Mouse (Mus musculus): ENCODE results near the gene Inmt. TPM values are rescaled to one million over a fixed set of nuclear protein-coding genes. Genes with fewer than 3 reads are reported as not detected.

The Inmt gene
- total and polyA plus RNA-seq, 2 experiments from 2014 or later, result 0.52 TPM; not detected in 1

DNA sequence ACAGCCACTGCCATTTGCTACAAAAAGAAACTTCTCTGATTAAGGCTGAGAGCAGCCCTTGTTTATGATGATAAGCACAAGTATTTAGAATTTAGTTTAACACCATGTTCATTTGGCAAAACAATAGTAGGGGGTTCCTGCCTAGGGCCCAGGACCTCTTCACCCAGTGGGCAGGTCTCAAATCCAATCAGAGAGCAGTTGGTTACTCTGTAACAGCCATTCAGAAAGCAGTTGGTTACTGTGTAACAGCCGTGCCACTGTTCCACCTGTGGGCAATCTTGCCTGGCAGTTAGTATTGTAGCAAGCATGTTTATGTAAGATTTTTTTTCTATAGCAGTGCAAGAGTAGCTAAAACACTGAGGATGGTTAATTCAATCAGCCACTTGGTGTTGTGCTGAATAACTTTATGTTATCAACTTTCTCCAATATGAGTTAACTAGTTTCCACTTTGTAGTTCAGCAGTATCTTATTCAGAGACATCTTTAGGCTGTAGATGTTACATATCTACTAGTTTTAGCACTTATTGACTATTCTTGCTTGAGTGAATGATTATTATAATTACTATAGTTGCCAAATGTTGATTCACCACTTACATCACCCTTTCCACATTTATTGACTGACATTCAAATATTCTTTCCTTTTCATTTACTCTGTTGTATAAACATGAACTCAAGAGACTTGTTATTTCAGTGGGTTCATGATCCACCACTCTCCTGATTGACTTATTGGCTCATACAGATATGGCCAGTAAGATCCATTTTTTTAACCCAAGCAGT lies 8.0 kb upstream of the Inmt start:
- Histone ChIP-seq H3K4me3 (ENCODE audit: low read length) (no peak overlapping the region), H3K9me3 (ENCODE audit: low read length) (no peaks in the 10 kb centered on the region)

GRCm38 (mm10) chr6:55179560-55179959 lies 4.7 kb upstream of the Inmt start:
- no peak for TF ChIP-seq CTCF (IDR thresholded peaks at IDR 0.05; ENCODE audit: low read depth)
- H3K36me3 ChIP-seq (ENCODE audit: insufficient read depth, low read length), result no peaks in the 10 kb centered on the region
- DNase-seq (ENCODE audit: low spot score), result no peak
- no peak overlapping the region for H3K9ac ChIP-seq (replicated peaks; ENCODE audit: low read length)
- no peak overlapping the region for H3K4me3 ChIP-seq (ENCODE audit: low read length)
- WGBS, result 75% methylated on average over 7 of the region's 7 CpGs
- no peak for ATAC-seq
- H3K4me1 ChIP-seq (ENCODE audit: insufficient read depth, low read length), result no peaks in the 10 kb centered on the region
- H3K4me2 ChIP-seq (ENCODE audit: low read depth, low read length), result no peak overlapping the region
- no peak overlapping the region for H3K27ac ChIP-seq
- H3K9me3 ChIP-seq (ENCODE audit: low read length), result no peaks in the 10 kb centered on the region
- no peaks in the 10 kb centered on the region for H3K27me3 ChIP-seq (ENCODE audit: insufficient read depth, low read length)

More for the DNA sequence above, 8.0 kb upstream of the Inmt start:
- 91% methylated on average over 1 of the region's 1 CpGs for WGBS
- H3K27me3 ChIP-seq (ENCODE audit: insufficient read depth, low read length), result no peaks in the 10 kb centered on the region
- no peak for ATAC-seq
- DNase-seq (ENCODE audit: low spot score), result no peak
- no peaks in the 10 kb centered on the region for H3K4me1 ChIP-seq (ENCODE audit: insufficient read depth, low read length)
- no peak overlapping the region for H3K4me2 ChIP-seq (ENCODE audit: low read depth, low read length)
- no peaks in the 10 kb centered on the region for H3K36me3 ChIP-seq (ENCODE audit: insufficient read depth, low read length)
- no peak overlapping the region for H3K9ac ChIP-seq (replicated peaks; ENCODE audit: low read length)
- no peak for TF ChIP-seq CTCF (IDR thresholded peaks at IDR 0.05; ENCODE audit: low read depth)
- no peak overlapping the region for H3K27ac ChIP-seq

GRCm38 (mm10) chr6:55177060-55177732 lies 2.4 kb upstream of the Inmt start:
- Histone ChIP-seq H3K27ac (no peak overlapping the region), H3K4me2 (ENCODE audit: low read depth, low read length) (no peak overlapping the region), H3K9me3 (ENCODE audit: low read length) (no peaks in the 10 kb centered on the region), H3K4me1 (ENCODE audit: insufficient read depth, low read length) (no peaks in the 10 kb centered on the region), H3K27me3 (ENCODE audit: insufficient read depth, low read length) (no peaks in the 10 kb centered on the region), H3K36me3 (ENCODE audit: insufficient read depth, low read length) (no peaks in the 10 kb centered on the region), H3K4me3 (ENCODE audit: low read length) (no peak overlapping the region), H3K9ac (replicated peaks; ENCODE audit: low read length) (no peak overlapping the region)
- peak; percentile 56 for TF ChIP-seq CTCF (IDR thresholded peaks at IDR 0.05; ENCODE audit: low read depth)
- 33% methylated on average over 12 of the region's 12 CpGs for WGBS
- DNase-seq (ENCODE audit: low spot score), result peak; percentile 64
- ATAC-seq, result 0 out of 2 replicates have a peak, but pooled peaks have one; percentile 41

DNA sequence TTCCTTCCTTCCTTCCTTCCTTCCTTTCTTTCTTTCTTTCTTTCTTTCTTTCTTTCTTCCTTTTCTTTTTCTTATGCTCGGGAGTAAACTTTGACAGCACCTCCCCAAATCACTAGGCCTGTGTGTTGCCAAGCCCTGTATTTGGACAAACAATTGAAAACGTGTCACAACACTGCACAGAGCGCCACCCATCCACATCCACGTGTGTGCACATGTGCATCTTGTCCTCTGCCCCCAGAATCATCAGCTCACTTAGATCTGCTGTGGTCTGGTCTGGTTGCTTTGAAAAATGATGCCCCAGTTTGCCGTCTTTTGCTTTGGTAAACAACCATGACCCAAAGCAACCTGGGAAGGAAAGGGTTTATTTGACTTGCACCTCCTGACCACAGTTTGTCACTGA lies 1.0 kb upstream of the Inmt start:
- Histone ChIP-seq H3K36me3 (ENCODE audit: insufficient read depth, low read length) (no peaks in the 10 kb centered on the region), H3K27ac (no peak overlapping the region), H3K9ac (replicated peaks; ENCODE audit: low read length) (no peak overlapping the region), H3K4me1 (ENCODE audit: insufficient read depth, low read length) (no peaks in the 10 kb centered on the region), H3K9me3 (ENCODE audit: low read length) (no peaks in the 10 kb centered on the region), H3K4me2 (ENCODE audit: low read depth, low read length) (no peak overlapping the region), H3K27me3 (ENCODE audit: insufficient read depth, low read length) (no peaks in the 10 kb centered on the region), H3K4me3 (ENCODE audit: low read length) (no peak overlapping the region)
- ATAC-seq (no peak), DNase-seq (ENCODE audit: low spot score) (no peak)
- TF ChIP-seq CTCF (IDR thresholded peaks at IDR 0.05; ENCODE audit: low read depth), result no peak
- WGBS, result 54% methylated on average over 5 of the region's 5 CpGs

- no peak overlapping the region for H3K4me3 ChIP-seq (ENCODE audit: low read length)
- 50% methylated on average over 2 of the region's 2 CpGs for WGBS
- DNase-seq (ENCODE audit: low spot score), result no peak
These were observed 613 bp upstream of the Inmt start for GRCm38 (mm10) chr6:55175456-55175855.

DNA sequence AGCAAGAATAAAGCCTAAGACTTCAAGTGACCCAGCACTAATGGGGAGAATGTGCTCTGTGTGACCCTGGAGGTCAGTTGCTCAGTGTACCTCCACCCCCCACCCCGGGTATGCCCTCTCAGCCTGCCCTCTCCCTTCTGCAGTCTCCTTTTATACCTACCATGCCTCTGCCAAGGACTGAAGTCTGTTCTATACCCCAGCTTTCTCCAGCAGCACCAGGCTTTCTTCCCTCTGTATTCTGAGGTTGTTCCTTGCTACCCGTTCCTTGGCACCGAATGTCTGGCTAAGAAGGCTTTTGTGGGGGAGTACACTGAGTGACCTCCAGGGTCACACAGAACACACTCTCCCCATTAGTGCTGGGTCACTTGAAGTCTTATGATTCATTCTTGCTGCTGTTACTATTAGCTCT lies 898 bp downstream of the Inmt start:
- H3K4me3 ChIP-seq (ENCODE audit: low read length), result no peak overlapping the region
- no peaks in the 10 kb centered on the region for H3K27me3 ChIP-seq (ENCODE audit: insufficient read depth, low read length)
- DNase-seq (ENCODE audit: low spot score) (no peak), ATAC-seq (0 out of 2 replicates have a peak, but pooled peaks have one; percentile 28)
- no peak for TF ChIP-seq CTCF (IDR thresholded peaks at IDR 0.05; ENCODE audit: low read depth)
- no peak overlapping the region for H3K4me2 ChIP-seq (ENCODE audit: low read depth, low read length)
- WGBS, result 16% methylated on average over 3 of the region's 3 CpGs
- H3K4me1 ChIP-seq (ENCODE audit: insufficient read depth, low read length), result no peaks in the 10 kb centered on the region
- H3K9me3 ChIP-seq (ENCODE audit: low read length), result no peaks in the 10 kb centered on the region
- H3K36me3 ChIP-seq (ENCODE audit: insufficient read depth, low read length), result no peaks in the 10 kb centered on the region
- no peak overlapping the region for H3K9ac ChIP-seq (replicated peaks; ENCODE audit: low read length)
- no peak overlapping the region for H3K27ac ChIP-seq

More at GRCm38 (mm10) chr6:55175456-55175855, 613 bp upstream of the Inmt start:
- Histone ChIP-seq H3K27ac (no peak overlapping the region), H3K9me3 (ENCODE audit: low read length) (no peaks in the 10 kb centered on the region), H3K4me1 (ENCODE audit: insufficient read depth, low read length) (no peaks in the 10 kb centered on the region), H3K9ac (replicated peaks; ENCODE audit: low read length) (no peak overlapping the region), H3K4me2 (ENCODE audit: low read depth, low read length) (no peak overlapping the region), H3K27me3 (ENCODE audit: insufficient read depth, low read length) (no peaks in the 10 kb centered on the region), H3K36me3 (ENCODE audit: insufficient read depth, low read length) (no peaks in the 10 kb centered on the region)
- no peak for ATAC-seq
- TF ChIP-seq CTCF (IDR thresholded peaks at IDR 0.05; ENCODE audit: low read depth), result no peak

- Histone ChIP-seq H3K27ac (no peak overlapping the region), H3K4me3 (ENCODE audit: low read length) (no peak overlapping the region), H3K36me3 (ENCODE audit: insufficient read depth, low read length) (no peaks in the 10 kb centered on the region), H3K9me3 (ENCODE audit: low read length) (no peaks in the 10 kb centered on the region), H3K4me1 (ENCODE audit: insufficient read depth, low read length) (no peaks in the 10 kb centered on the region), H3K4me2 (ENCODE audit: low read depth, low read length) (no peak overlapping the region), H3K27me3 (ENCODE audit: insufficient read depth, low read length) (no peaks in the 10 kb centered on the region), H3K9ac (replicated peaks; ENCODE audit: low read length) (no peak overlapping the region)
- no peak for TF ChIP-seq CTCF (IDR thresholded peaks at IDR 0.05; ENCODE audit: low read depth)
- ATAC-seq (no peak), DNase-seq (ENCODE audit: low spot score) (no peak)
- WGBS, result 53% methylated on average over 10 of the region's 10 CpGs
These were observed 1.7 kb downstream of the Inmt start for GRCm38 (mm10) chr6:55173171-55173570.
